Mouse (Mus musculus): ENCODE results near the gene Setd5. TPM values are rescaled to one million over a fixed set of nuclear protein-coding genes. Genes with fewer than 3 reads are reported as not detected.

Gene Setd5
- polyA plus RNA-seq, 1 experiment from 2014 or later = 48.3 TPM

- Histone ChIP-seq H3K4me3 (replicated peaks) (no peak overlapping the region), H3K4me1 (no peaks in the 10 kb centered on the region), H3K36me3 (peaks cover 55% of the 10 kb centered on the region), H3K27ac (replicated peaks) (no peak overlapping the region), H3K27me3 (replicated peaks) (no peaks in the 10 kb centered on the region), H3K4me2 (no peak overlapping the region), H3K9me3 (replicated peaks) (no peaks in the 10 kb centered on the region), H3K9ac (replicated peaks) (no peak overlapping the region)
- 90% methylated on average over 6 of the region's 6 CpGs for WGBS
- no peak for ATAC-seq (ENCODE audit: low FRiP score)
These were observed 77.7 kb downstream of the Setd5 start for GRCm38 (mm10) chr6:113154886-113155285.

- peaks cover 44% of the 10 kb centered on the region for H3K36me3 ChIP-seq
- WGBS = 95% methylated on average over 4 of the region's 4 CpGs
- H3K9me3 ChIP-seq (replicated peaks) = no peaks in the 10 kb centered on the region
- no peak overlapping the region for H3K9ac ChIP-seq (replicated peaks)
- no peak overlapping the region for H3K27ac ChIP-seq (replicated peaks)
- H3K4me2 ChIP-seq = no peak overlapping the region
- no peaks in the 10 kb centered on the region for H3K27me3 ChIP-seq (replicated peaks)
- no peak for ATAC-seq (ENCODE audit: low FRiP score)
- H3K4me1 ChIP-seq = no peaks in the 10 kb centered on the region
- no peak overlapping the region for H3K4me3 ChIP-seq (replicated peaks)
These were observed 78.9 kb downstream of the Setd5 start for GRCm38 (mm10) chr6:113156064-113156463.

- WGBS = 95% methylated on average over 10 of the region's 10 CpGs
- ATAC-seq (ENCODE audit: low FRiP score) = no peak
- H3K27ac ChIP-seq (replicated peaks) = no peak overlapping the region
These were observed 82.9 kb downstream of the Setd5 start for GRCm38 (mm10) chr6:113160106-113160505.

GRCm38 (mm10) chr6:113161982-113162381 lies 84.8 kb downstream of the Setd5 start:
- no peak overlapping the region for H3K4me2 ChIP-seq
- H3K36me3 ChIP-seq = no peaks in the 10 kb centered on the region
- H3K9me3 ChIP-seq (replicated peaks) = no peaks in the 10 kb centered on the region
- no peak overlapping the region for H3K9ac ChIP-seq (replicated peaks)
- 0 out of 2 replicates have a peak, but pooled peaks cover 6% of the 10 kb centered on the region for H3K4me1 ChIP-seq
- H3K27ac ChIP-seq (replicated peaks) = no peak overlapping the region
- no peaks in the 10 kb centered on the region for H3K27me3 ChIP-seq (replicated peaks)
- H3K4me3 ChIP-seq (replicated peaks) = no peak overlapping the region
- no peak for ATAC-seq (ENCODE audit: low FRiP score)
- 90% methylated on average over 1 of the region's 1 CpGs for WGBS

More at GRCm38 (mm10) chr6:113160106-113160505, 82.9 kb downstream of the Setd5 start:
- Histone ChIP-seq H3K4me2 (no peak overlapping the region), H3K27me3 (replicated peaks) (no peaks in the 10 kb centered on the region), H3K36me3 (peaks cover 10% of the 10 kb centered on the region), H3K9ac (replicated peaks) (no peak overlapping the region), H3K4me1 (no peaks in the 10 kb centered on the region), H3K9me3 (replicated peaks) (no peaks in the 10 kb centered on the region), H3K4me3 (replicated peaks) (no peak overlapping the region)

GRCm38 (mm10) chr6:113163513-113163912 lies 86.3 kb downstream of the Setd5 start:
- H3K27me3 ChIP-seq (replicated peaks) = no peaks in the 10 kb centered on the region
- no peaks in the 10 kb centered on the region for H3K9me3 ChIP-seq (replicated peaks)
- no peak overlapping the region for H3K27ac ChIP-seq (replicated peaks)
- ATAC-seq (ENCODE audit: low FRiP score) = no peak
- H3K36me3 ChIP-seq = no peaks in the 10 kb centered on the region
- H3K9ac ChIP-seq (replicated peaks) = no peak overlapping the region
- H3K4me3 ChIP-seq (replicated peaks) = no peak overlapping the region
- peaks cover 10% of the 10 kb centered on the region; the same call in 1 of the 2 replicates for H3K4me1 ChIP-seq
- no peak overlapping the region for H3K4me2 ChIP-seq

GRCm38 (mm10) chr6:113166661-113167251 lies 89.6 kb downstream of the Setd5 start:
- no peaks in the 10 kb centered on the region for H3K27me3 ChIP-seq (replicated peaks)
- ATAC-seq (ENCODE audit: low FRiP score) = peak; percentile 24; the same call in 1 of the 2 replicates
- H3K4me1 ChIP-seq = peaks cover 10% of the 10 kb centered on the region; the same call in 1 of the 2 replicates
- H3K4me2 ChIP-seq = no peak overlapping the region
- H3K27ac ChIP-seq (replicated peaks) = 0 out of 2 replicates have a peak overlapping the region, but pooled peaks have one; percentile 33
- H3K4me3 ChIP-seq (replicated peaks) = no peak overlapping the region
- no peak overlapping the region for H3K9ac ChIP-seq (replicated peaks)
- H3K36me3 ChIP-seq = peaks cover 17% of the 10 kb centered on the region
- WGBS = 66% methylated on average over 17 of the region's 17 CpGs
- H3K9me3 ChIP-seq (replicated peaks) = no peaks in the 10 kb centered on the region

GRCm38 (mm10) chr6:113168316-113168975 lies 91.3 kb downstream of the Setd5 start:
- Histone ChIP-seq H3K4me3 (replicated peaks) (no peak overlapping the region), H3K9ac (replicated peaks) (no peak overlapping the region), H3K27ac (replicated peaks) (no peak overlapping the region), H3K4me2 (no peak overlapping the region), H3K4me1 (peaks cover 10% of the 10 kb centered on the region; the same call in 1 of the 2 replicates), H3K9me3 (replicated peaks) (no peaks in the 10 kb centered on the region), H3K27me3 (replicated peaks) (no peaks in the 10 kb centered on the region), H3K36me3 (peaks cover 21% of the 10 kb centered on the region)
- 87% methylated on average over 7 of the region's 7 CpGs for WGBS
- ATAC-seq (ENCODE audit: low FRiP score) = no peak

GRCm38 (mm10) chr6:113169852-113170251 lies 92.7 kb downstream of the Setd5 start:
- no peak for ATAC-seq (ENCODE audit: low FRiP score)
- Histone ChIP-seq H3K9ac (replicated peaks) (no peak overlapping the region), H3K27me3 (replicated peaks) (no peaks in the 10 kb centered on the region), H3K36me3 (peaks cover 26% of the 10 kb centered on the region), H3K27ac (replicated peaks) (no peak overlapping the region), H3K4me1 (peaks cover 10% of the 10 kb centered on the region; the same call in 1 of the 2 replicates), H3K9me3 (replicated peaks) (no peaks in the 10 kb centered on the region), H3K4me3 (replicated peaks) (no peak overlapping the region), H3K4me2 (no peak overlapping the region)
- 87% methylated on average over 3 of the region's 3 CpGs for WGBS

GRCm38 (mm10) chr6:113170651-113171050 lies 93.5 kb downstream of the Setd5 start:
- Histone ChIP-seq H3K4me2 (no peak overlapping the region), H3K4me3 (replicated peaks) (no peak overlapping the region), H3K9ac (replicated peaks) (no peak overlapping the region), H3K27me3 (replicated peaks) (no peaks in the 10 kb centered on the region), H3K9me3 (replicated peaks) (no peaks in the 10 kb centered on the region), H3K27ac (replicated peaks) (no peak overlapping the region), H3K4me1 (peaks cover 10% of the 10 kb centered on the region; the same call in 1 of the 2 replicates), H3K36me3 (peaks cover 28% of the 10 kb centered on the region)
- WGBS = 93% methylated on average over 8 of the region's 8 CpGs
- no peak for ATAC-seq (ENCODE audit: low FRiP score)

GRCm38 (mm10) chr6:113172011-113172410 lies 94.8 kb downstream of the Setd5 start:
- no peak for ATAC-seq (ENCODE audit: low FRiP score)
- peaks cover 4% of the 10 kb centered on the region; the same call in 1 of the 2 replicates for H3K4me1 ChIP-seq
- H3K9ac ChIP-seq (replicated peaks) = no peak overlapping the region
- no peak overlapping the region for H3K4me2 ChIP-seq
- peaks cover 34% of the 10 kb centered on the region for H3K36me3 ChIP-seq
- no peaks in the 10 kb centered on the region for H3K9me3 ChIP-seq (replicated peaks)
- H3K27me3 ChIP-seq (replicated peaks) = no peaks in the 10 kb centered on the region
- H3K27ac ChIP-seq (replicated peaks) = no peak overlapping the region
- no peak overlapping the region for H3K4me3 ChIP-seq (replicated peaks)

- Histone ChIP-seq H3K4me1 (no peaks in the 10 kb centered on the region), H3K9me3 (replicated peaks) (no peaks in the 10 kb centered on the region), H3K4me3 (replicated peaks) (no peak overlapping the region), H3K4me2 (no peak overlapping the region), H3K36me3 (peaks cover 34% of the 10 kb centered on the region), H3K9ac (replicated peaks) (no peak overlapping the region), H3K27ac (replicated peaks) (no peak overlapping the region), H3K27me3 (replicated peaks) (no peaks in the 10 kb centered on the region)
- WGBS = 79% methylated on average over 1 of the region's 1 CpGs
- ATAC-seq (ENCODE audit: low FRiP score) = no peak
These were observed 95.4 kb downstream of the Setd5 start for GRCm38 (mm10) chr6:113172568-113172967.

GRCm38 (mm10) chr6:113175469-113175868 lies 98.3 kb downstream of the Setd5 start:
- no peak for ATAC-seq (ENCODE audit: low FRiP score)
- H3K27me3 ChIP-seq (replicated peaks) = no peaks in the 10 kb centered on the region
- 96% methylated on average over 3 of the region's 3 CpGs for WGBS

More at GRCm38 (mm10) chr6:113175469-113175868, 98.3 kb downstream of the Setd5 start:
- no peak overlapping the region for H3K9ac ChIP-seq (replicated peaks)
- H3K4me3 ChIP-seq (replicated peaks) = no peak overlapping the region
- H3K4me2 ChIP-seq = no peak overlapping the region
- peaks cover 30% of the 10 kb centered on the region for H3K36me3 ChIP-seq
- peaks cover 22% of the 10 kb centered on the region for H3K4me1 ChIP-seq
- H3K9me3 ChIP-seq (replicated peaks) = no peaks in the 10 kb centered on the region
- no peak overlapping the region for H3K27ac ChIP-seq (replicated peaks)

Data from neural tube, embryonic 15.5 days (tissue).